7 mouse cellular contexts compared by ENCODE assay signal in genomic region chr1:166379630-166380231, GRCm38 (mm10). TPM values are rescaled to one million over a fixed set of nuclear protein-coding genes. Genes with fewer than 3 reads are reported as not detected.
DNase-seq lines count a peak whose midpoint lies in the region; ATAC-seq and TF ChIP-seq lines count a peak whose summit lies in the region.

No protein-coding gene starts in this region.

- H3K4me2 ChIP-seq in intestine, postnatal 0 days (replicated peaks; ENCODE audit: low read depth), result peak overlapping the region; percentile 85
- peak overlapping the region; percentile 66 for H3K4me2 ChIP-seq in limb, embryonic 12.5 days
- H3K4me2 ChIP-seq in midbrain, embryonic 13.5 days (replicated peaks), result peak overlapping the region; percentile 59

- peak overlapping the region; percentile 93 for H3K27ac ChIP-seq in intestine, postnatal 0 days (ENCODE audit: low read depth, low read length)
- H3K27ac ChIP-seq in limb, embryonic 12.5 days, result peak overlapping the region; percentile 90
- H3K27ac ChIP-seq in midbrain, embryonic 13.5 days, result peak overlapping the region; percentile 89

- peaks cover 12% of the 10 kb centered on the region for H3K36me3 ChIP-seq in intestine, postnatal 0 days (ENCODE audit: control insufficient read depth, insufficient read depth)
- peaks cover 25% of the 10 kb centered on the region for H3K36me3 ChIP-seq in limb, embryonic 12.5 days
- peaks cover 25% of the 10 kb centered on the region for H3K36me3 ChIP-seq in midbrain, embryonic 13.5 days

- WGBS in intestine, postnatal 0 days, result under 1% methylated on average over 36 of the region's 41 CpGs
- under 1% methylated on average over 41 of the region's 41 CpGs for WGBS in limb, embryonic 12.5 days
- under 1% methylated on average over 37 of the region's 41 CpGs for WGBS in midbrain, embryonic 13.5 days

- peak; percentile 76 for DNase-seq in adrenal gland, adult 2 months
- peak; percentile 80 for DNase-seq in embryo, embryonic 11 days
- DNase-seq in spleen, adult 12 weeks (ENCODE audit: low spot score), result peak; percentile 56

- TF ChIP-seq CTCF in intestine, postnatal 0 days (IDR thresholded peaks at IDR 0.05; ENCODE audit: low read depth), result 0 out of 2 replicates have a peak, but pooled peaks have one; percentile 20

- ATAC-seq in granulocyte monocyte progenitor cell, adult 5-6 weeks (replicated peaks; ENCODE audit: poor library complexity, severe bottlenecking), result peak; percentile 63
- peak; percentile 17 for ATAC-seq in intestine, postnatal 0 days
- peak; percentile 45 for ATAC-seq in limb, embryonic 12.5 days (ENCODE audit: insufficient number of reproducible peaks, insufficient read depth, low FRiP score, low TSS enrichment, low read depth)
- ATAC-seq in midbrain, embryonic 13.5 days, result peak; percentile 70

- H3K4me1 ChIP-seq in intestine, postnatal 0 days (replicated peaks; ENCODE audit: control insufficient read depth, insufficient read depth, low read length), result 0 out of 2 replicates have a peak, but pooled peaks cover 4% of the 10 kb centered on the region
- peaks cover 19% of the 10 kb centered on the region for H3K4me1 ChIP-seq in limb, embryonic 12.5 days (replicated peaks)
- H3K4me1 ChIP-seq in midbrain, embryonic 13.5 days (replicated peaks), result peaks cover 24% of the 10 kb centered on the region

- no peaks in the 10 kb centered on the region for H3K9me3 ChIP-seq in intestine, postnatal 0 days (ENCODE audit: control insufficient read depth)
- 0 out of 2 replicates have a peak, but pooled peaks cover 3% of the 10 kb centered on the region for H3K9me3 ChIP-seq in limb, embryonic 12.5 days
- no peaks in the 10 kb centered on the region for H3K9me3 ChIP-seq in midbrain, embryonic 13.5 days

- H3K4me3 ChIP-seq in intestine, postnatal 0 days (ENCODE audit: low read depth, low read length), result peak overlapping the region; percentile 73
- H3K4me3 ChIP-seq in limb, embryonic 12.5 days (replicated peaks), result peak overlapping the region; percentile 96
- H3K4me3 ChIP-seq in midbrain, embryonic 13.5 days (replicated peaks), result peak overlapping the region; percentile 92

- peak overlapping the region; percentile 95 for H3K9ac ChIP-seq in intestine, postnatal 0 days (ENCODE audit: low read depth, low read length)
- H3K9ac ChIP-seq in limb, embryonic 12.5 days (replicated peaks), result peak overlapping the region; percentile 97
- H3K9ac ChIP-seq in midbrain, embryonic 13.5 days (replicated peaks), result peak overlapping the region; percentile 97

- H3K27me3 ChIP-seq in intestine, postnatal 0 days (replicated peaks; ENCODE audit: control insufficient read depth, insufficient read depth, low read length), result no peaks in the 10 kb centered on the region
- no peaks in the 10 kb centered on the region for H3K27me3 ChIP-seq in limb, embryonic 12.5 days
- H3K27me3 ChIP-seq in midbrain, embryonic 13.5 days, result no peaks in the 10 kb centered on the region

RNA-seq across cellular contexts. Expression of gene Tada1, which starts 0.8 kb away (rescaled TPM):
- 10 to 100 TPM; 16.6 to 19.3 TPM for total RNA-seq in adrenal gland, adult 2 months (2021)
- 7.3 and 11.1 TPM in 2 replicates for polyA plus RNA-seq in adrenal gland, adult 2 months (2012; rRNA removed)
- 36.2 and 43.9 TPM in 2 replicates for total RNA-seq in granulocyte monocyte progenitor cell, adult 5-6 weeks (2014; fragmentation: Nextera tagmentation)
- 45.4 and 45.9 TPM in 2 replicates for total RNA-seq in granulocyte monocyte progenitor cell, adult 5-6 weeks (2017)
- polyA plus RNA-seq in intestine, postnatal 0 days (2015; fragmentation: Nextera tagmentation; extraction: Ambion mirVana), result 18.1 and 19.4 TPM in 2 replicates
- polyA plus RNA-seq in limb, embryonic 12.5 days (2016; fragmentation: Nextera tagmentation; extraction: Ambion mirVana), result 60.3 and 60.7 TPM in 2 replicates
- polyA plus RNA-seq in midbrain, embryonic 13.5 days (2015; fragmentation: Nextera tagmentation; extraction: Ambion mirVana), result 79.8 and 83.0 TPM in 2 replicates

RNA-seq across cellular contexts. Expression of gene Pogk, which starts 29.9 kb away (rescaled TPM):
- total RNA-seq in adrenal gland, adult 2 months (2021), result 10 to 100 TPM; 31.3 to 32.9 TPM
- polyA plus RNA-seq in adrenal gland, adult 2 months (2012; rRNA removed), result 7.9 and 9.2 TPM in 2 replicates
- total RNA-seq in granulocyte monocyte progenitor cell, adult 5-6 weeks (2014; fragmentation: Nextera tagmentation), result 9.8 and 12.6 TPM in 2 replicates
- 7.5 and 9.2 TPM in 2 replicates for total RNA-seq in granulocyte monocyte progenitor cell, adult 5-6 weeks (2017)
- 2.7 and 3.3 TPM in 2 replicates for polyA plus RNA-seq in intestine, postnatal 0 days (2015; fragmentation: Nextera tagmentation; extraction: Ambion mirVana)
- polyA plus RNA-seq in limb, embryonic 12.5 days (2016; fragmentation: Nextera tagmentation; extraction: Ambion mirVana), result 24.9 and 29.0 TPM in 2 replicates
- polyA plus RNA-seq in midbrain, embryonic 13.5 days (2015; fragmentation: Nextera tagmentation; extraction: Ambion mirVana), result 41.1 and 45.5 TPM in 2 replicates

Comparison
In these comparisons a context has a peak if more than half of its experiments do, and no peak if none do; other contexts are left out.
1. Peak in every context shown above with its lines: DNase-seq, ATAC-seq, H3K4me3 ChIP-seq and H3K27ac ChIP-seq.
2. ATAC-seq: peak in every context shown above with its lines; median percentile 70 in midbrain, embryonic 13.5 days; 63 in granulocyte monocyte progenitor cell, adult 5-6 weeks; 45 in limb, embryonic 12.5 days; 17 in intestine, postnatal 0 days.